Mouse (Mus musculus) adrenal gland, postnatal 10 days (tissue): ENCODE results near the gene Luc7l2. TPM values are rescaled to one million over a fixed set of nuclear protein-coding genes. Genes with fewer than 3 reads are reported as not detected.
"Not testable (repeated sequence)": the region's sequence is repeated elsewhere in the genome, so short reads cannot be mapped to it uniquely, and the experiment has no call there.

ENCODE experiments used
- DNase-seq: peaks from one replicate; pipeline ENCODE4 v3.0.0; 2021; ENCODE audit warnings: mixed read lengths
- long read RNA-seq, 2 experiments: library from polyadenylated mRNA; stranded (forward); transcript quantifications; one replicate each; pipeline ENCODE4 v2.0.0; 2021
- total RNA-seq, 2 experiments: library from RNA; stranded (reverse); gene quantifications; 2 replicates each; pipeline ENCODE4 v1.2.3; 2021

Luc7l2 gene
- 100 to 1,000 TPM; 116 to 184 TPM for total RNA-seq
- long read RNA-seq, experiment 1, full-length matches to known transcripts, result 18 of 48 reads
- long read RNA-seq, experiment 1, partial matches to known transcripts, result 13 of 48 reads
- long read RNA-seq, experiment 1, other reads (novel, unspliced or antisense), result 17 of 48 reads
- long read RNA-seq, experiment 2, full-length matches to known transcripts, result 13 of 31 reads
- long read RNA-seq, experiment 2, partial matches to known transcripts, result 9 of 31 reads
- long read RNA-seq, experiment 2, other reads (novel, unspliced or antisense), result 9 of 31 reads

DNA sequence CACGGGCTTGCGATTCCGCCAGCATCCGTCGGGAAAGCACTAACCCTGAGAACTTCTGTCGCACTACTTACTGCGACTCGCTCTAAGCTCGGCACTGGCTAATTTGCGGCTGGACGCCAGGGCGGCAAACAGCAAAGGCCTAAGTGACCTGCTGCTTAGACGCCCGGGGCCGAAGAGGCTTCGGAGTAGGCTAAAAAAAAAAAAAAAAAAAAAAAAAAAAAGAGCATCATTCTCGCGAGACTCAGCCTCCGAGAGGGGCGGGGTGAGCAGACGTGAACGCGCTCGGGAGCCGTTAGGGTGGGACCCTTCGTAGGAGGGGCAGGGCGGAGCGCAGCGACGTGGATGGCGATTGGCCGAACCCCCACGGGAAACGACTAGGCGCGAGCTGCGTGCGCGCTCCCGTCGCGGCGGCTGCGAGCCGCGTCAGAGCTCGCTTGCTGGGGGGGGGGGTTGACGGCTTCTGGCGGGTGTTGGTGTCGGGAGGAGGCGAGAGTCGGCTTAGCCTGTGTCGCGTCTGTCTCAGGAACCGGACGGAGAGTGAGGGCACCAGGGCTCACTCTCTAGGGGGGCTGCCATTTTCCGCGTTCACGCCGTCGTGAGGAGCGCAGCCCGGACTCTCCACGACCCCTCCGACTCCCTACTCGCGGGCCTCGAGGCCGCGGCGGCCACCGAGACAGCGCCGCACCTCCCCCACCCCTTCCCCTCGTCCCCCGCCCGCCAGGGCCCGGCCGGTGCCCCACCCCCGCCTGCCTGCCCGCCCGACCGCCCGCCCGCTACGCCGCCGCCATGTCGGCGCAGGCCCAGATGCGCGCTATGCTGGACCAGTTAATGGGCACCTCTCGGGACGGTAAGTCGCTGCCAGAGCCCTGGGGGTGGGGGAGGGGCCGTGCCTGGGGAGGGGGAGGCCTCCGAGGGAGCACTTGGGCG lies at the start of gene Luc7l2:
TSS of gene Luc7l2 (plus strand) at position 273 of the 927 bp plus-strand sequence.
- peak; percentile 96 for DNase-seq

DNA sequence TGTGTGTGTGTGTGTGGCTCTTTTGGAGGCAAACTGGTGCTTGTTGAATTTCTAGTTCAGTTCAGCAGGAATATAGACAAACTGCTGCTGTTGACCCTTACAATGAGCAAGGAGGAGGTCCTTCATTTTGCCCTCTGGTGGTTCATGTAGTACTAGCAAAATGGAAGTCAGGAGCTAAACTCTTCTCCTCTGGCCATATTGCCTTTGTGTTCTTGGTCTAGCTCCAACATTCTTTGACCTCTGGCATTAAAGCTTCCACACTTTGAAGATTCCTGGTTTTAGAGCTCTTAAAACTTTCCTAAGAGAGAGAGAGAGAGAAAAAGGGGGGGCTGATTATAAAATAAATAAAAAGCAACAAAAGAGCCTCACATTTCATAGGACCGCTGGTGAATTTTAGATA lies 39.0 kb upstream of the Luc7l2 start:
- no peak for DNase-seq

DNA sequence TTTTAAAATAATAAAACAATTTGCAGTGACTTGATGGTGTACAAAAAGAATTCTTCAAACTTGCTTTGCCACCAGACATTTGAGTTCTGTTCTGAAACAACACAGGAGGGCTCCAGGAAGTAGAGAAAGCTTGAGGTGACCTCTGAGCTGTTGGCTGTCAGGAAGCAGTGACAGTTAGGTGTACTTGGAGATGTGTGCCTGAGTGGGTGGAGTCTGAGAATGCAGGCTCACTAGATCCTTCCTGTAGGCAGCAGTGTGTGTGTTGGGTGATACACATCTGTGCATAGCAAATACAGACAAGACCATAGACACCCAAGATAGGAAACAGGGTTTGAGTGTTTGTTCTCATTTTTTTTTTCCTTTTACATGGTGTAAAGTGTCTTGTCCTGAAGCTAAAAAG lies 38.3 kb upstream of the Luc7l2 start:
- no peak for DNase-seq

DNA sequence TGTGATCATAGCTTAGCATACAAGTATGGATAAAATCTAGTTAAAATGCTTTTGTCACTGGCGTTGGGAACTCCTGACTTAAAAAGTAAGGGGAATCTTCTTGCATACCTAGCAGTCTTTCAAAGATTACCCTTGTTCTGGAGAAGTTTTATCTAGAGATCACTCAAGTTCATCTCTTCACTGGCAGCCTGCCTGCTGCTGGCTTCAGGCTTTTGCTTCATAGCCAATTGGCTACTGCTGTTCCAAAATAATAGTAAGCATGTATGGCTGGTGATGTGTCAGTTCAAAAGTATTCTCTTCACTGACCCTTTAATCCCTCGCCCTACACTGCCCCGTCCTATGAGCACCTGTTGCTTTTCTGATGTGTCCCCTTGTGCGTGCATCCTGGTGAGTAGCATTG lies 35.9 kb upstream of the Luc7l2 start:
- DNase-seq, result peak; percentile 43

DNA sequence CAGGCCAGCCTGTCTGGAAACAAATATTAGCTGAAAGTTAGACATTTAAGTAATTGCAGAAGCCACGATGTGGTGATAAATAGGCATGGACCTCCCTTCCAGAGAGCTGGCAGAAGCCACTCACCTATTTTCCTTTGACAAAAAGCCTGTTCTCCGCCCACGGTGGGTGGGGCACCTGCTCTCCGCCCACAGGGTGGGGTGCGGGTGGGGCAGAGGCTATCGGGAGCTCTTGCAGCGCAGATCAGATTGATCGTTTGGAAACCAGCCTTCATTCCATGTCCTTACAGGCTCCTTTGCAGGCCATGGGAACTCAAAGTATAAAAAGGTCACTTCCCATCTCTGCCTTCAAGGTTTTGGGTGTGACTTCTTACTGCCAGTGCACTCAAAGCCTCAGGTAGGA lies 27.3 kb upstream of the Luc7l2 start:
- peak; percentile 30 for DNase-seq

DNA sequence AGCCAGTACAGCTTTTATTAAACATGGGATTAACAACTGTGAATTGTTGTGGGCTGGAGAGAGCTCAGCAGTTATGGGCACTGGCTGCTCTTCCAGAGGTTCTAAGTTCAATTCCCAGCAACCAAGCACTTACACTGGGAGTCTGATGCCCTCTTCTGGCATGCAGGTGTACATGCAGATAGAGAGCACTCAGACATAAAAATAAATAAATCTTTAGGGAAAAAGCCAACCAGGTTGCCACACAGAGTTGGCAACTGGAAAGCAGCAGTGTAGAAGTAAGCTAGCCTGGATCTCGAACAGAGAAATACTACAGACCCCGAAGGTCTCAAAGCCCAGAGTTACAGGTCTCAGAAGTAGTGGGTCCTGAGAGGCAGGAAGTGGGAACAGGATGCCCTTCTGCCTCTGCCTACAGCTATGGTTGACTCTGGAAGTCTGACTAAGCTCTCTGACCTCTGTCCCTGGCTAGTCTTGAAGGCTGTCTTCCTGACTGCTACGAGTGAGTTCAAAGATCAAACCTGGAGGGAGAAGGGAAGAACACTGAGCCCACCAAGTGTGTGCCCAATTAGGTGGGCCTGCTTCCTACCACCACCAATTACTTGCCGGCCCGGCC lies 19.8 kb upstream of the Luc7l2 start:
- peak; percentile 36 for DNase-seq

DNA sequence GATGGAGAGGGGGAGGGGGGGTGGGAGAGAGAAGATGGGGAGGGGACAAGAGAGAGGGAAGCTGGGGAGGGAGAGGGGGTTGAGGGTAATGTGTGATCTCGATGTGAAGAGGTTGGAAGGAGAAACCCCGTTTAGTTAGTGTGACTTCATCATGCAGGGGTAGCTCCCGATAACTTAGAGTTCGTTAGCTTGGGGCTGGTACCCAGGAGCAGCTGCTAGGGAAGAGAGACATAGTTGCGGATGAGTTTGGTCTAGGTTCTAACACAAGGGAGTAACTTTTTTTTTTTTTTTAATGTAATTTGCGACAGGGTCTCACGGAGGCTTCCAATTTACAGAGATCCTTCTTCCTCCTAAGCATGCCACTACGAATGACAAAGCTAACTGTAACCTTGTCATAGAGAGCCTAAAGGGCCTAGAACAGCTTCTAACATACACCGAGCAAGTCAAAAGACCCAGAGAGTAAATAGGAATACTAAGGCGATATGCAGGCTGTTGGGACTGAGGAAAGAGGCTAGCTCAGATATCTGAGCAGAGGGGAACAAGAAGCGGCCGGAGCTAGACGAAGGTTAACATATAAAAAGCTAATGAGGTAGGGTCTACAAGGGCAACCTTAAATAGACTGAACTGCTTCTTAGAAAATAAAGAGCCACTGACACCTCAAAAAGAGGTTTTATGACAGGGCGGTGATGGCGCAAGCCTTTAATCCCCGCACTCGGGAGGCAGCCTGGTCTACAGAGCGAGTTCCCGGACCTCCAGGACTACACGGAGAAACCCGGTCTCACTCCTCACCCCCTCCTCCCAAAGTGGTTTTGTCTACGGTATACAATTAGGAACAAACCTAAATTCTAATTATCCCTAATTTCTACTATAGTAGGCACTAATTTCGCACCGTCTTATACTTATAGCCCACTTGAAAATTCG lies 18.4 kb upstream of the Luc7l2 start:
- DNase-seq, result peak; percentile 62

DNA sequence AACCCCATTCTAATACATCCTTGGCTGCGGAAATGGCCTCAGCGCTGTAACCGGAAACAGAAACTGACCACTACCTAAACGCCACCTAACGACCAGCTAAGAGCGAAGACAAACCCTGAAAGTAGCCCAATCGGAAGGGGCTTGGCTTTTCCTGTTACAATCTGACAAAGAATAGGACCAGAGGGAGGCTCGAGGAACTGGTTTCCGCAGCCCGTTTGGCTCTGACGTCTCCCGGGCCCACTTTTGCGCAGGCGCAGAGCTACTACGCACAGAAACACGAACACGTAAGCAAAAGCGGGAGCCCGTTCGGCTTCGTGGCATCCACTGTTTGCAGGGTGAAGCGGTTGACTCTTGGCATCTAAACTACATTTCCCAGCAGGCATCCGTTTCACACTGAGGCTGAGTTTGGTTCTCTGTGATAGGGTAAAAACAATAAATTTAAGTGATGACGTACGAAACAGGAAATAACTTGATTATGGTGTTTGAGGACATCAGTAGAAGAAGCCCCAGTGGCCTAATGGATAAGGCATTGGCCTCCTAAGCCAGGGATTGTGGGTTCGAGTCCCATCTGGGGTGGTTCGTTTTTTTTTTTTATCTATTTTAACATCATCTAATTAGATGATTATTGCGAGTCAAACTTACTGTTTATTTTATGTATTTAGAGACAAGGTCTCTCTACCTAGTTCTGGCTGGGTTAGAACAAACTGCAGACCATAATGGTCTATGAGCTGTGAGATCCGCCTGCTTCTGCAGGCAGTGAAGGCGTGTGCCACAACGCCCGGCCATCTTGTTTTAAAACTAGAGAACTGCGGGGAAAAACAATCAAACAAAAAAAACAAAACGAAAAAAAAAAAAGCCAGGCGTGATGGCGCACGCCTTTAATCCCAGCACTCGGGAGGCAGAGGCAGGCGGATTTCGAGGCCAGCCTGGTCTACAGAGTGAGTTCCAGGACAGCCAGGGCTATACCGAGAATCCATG lies 17.4 kb upstream of the Luc7l2 start, which contains the start of gene Fmc1:
TSS of gene Fmc1 (plus strand) at position 75 of the 978 bp plus-strand sequence.
- DNase-seq, result peak; percentile 95

DNA sequence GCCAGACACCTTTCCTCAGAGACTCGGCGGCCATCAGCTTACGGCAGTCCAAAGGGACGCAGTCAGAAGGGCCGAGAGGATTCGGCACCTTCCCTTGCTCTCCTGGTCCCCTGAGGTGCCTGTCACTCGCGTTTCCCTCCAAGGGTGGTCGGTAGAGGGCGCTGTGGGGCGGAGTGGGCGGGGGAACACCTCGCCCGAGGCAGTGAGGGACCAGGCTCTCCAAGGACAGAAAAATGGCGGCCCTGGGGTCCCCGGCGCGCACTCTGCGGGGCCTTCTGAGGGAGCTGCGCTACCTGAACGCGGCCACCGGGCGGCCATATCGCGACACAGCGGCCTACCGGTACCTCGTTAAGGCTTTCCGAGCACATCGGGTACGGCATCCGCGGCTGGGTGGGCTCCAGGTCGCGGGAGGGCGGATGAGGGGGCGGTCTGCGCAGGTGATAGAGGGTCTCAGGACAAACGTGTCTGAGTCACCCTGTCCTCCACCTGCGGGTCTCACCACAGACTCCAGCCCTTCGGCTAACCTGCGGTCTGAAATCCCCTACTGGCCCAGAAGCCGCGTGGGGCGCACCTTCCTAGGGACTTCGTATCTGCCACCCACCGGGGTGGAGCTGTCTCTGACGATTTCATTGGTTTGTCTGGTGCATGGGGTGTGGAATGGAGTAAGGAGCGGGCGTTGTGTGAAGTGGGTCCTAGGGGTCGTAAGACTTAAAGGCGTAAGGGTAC lies 16.3 kb upstream of the Luc7l2 start:
- DNase-seq, result peak; percentile 100

DNA sequence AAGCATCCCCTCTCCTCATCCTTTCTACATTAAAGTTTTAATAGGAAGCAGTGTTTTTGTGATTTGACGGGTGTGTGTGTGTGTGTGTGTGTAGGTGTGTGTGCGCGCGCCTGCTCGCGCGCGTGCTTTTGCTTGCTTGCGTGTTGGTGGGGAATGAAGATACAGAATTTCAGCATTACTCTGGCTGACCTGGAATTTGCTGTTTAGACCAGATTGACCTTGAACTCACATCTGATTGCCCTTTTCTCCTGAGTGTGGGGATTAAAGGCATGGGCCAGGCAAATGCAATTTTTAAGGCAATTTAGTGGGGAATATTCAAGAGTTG lies 15.8 kb upstream of the Luc7l2 start:
- no peak for DNase-seq

DNA sequence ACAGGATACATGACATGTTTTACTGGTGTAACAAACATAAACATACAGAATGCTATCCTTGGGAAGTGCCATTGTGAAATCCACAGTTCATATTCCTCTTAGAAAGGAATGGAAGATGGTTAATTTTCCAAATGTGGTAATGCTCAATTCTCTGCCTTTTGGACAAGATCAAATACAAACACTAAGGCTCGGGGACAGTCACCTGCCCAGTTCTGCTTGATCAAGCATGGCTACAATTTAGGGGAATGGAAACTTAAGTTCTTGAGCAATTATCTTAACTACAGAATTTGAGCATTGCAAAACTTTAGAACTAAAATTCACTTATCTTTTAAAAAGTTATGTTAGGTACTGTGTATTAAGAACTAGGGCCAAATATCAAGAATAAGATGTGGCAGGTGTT lies 15.3 kb upstream of the Luc7l2 start:
- DNase-seq, result no peak

DNA sequence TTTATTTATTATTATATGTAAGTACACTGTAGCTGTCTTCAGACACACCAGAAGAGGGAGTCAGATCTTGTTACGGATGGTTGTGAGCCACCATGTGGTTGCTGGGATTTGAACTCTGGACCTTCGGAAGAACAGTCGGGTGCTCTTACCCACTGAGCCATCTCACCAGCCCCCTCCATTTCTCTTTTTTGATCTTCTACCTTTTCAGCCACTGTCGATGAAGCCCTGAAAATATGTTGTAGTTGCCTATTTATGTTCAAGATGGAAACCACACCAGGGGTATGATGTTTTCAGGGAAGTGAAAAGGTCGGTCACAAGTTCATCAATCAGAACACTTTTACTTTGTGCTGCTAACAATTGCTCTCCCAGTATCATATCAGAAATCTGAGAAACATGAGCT lies 7.0 kb upstream of the Luc7l2 start:
- not testable (repeated sequence) for DNase-seq

DNA sequence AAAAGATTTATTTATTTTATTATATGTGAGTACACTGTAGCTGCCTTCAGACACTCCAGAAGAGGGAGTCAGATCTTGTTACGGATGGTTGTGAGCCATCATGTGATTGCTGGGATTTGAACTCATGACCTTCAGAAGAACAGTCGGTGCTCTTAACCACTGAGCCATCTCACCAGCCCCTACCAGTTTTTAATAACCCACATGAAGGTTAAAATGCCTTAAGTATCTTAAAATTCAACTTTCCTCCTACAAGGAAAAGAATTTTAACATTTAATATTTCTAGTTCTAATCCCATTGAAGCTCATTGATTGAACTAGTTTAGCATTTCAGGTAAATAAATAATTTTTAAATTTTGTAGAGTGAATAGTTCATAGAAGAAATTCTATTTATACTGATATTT lies 4.1 kb upstream of the Luc7l2 start:
- not testable (repeated sequence) for DNase-seq

DNA sequence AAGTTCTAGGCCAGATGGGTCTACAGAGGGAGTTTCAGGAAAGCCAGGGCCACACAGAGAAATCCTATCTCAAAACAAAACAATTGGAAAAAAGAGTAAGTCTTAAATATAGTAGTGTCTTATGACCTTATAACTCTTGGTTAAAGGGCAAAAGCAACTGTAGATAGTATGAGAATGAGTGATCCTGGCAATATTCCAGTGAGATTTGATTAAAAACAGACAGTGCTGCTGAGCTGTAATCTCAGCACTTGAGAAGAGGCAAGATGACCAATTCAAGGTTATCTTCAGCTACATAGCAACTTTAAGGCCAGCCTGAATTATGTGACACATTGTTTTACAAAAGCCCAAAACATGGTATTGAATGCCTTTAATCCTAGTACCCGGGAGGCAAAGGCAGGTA lies 3.4 kb upstream of the Luc7l2 start:
- no peak for DNase-seq

DNA sequence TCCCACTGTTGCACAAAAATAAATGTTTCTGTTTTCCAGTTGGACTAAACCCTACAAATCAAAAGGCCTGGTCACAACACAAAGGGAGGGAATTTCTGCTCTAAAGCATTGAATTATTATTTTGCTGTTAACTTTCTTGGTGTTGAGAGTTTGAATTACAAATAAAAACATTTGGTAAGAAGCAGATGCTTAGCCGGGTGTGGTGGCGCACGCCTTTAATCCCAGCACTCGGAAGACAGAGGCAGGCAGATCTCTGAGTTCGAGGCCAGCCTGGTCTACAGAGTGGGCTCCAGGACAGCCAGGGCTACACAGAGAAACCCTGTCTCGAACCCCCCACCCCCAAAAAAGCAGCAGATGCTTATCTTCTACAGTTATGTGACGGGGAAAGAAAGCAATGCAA lies 2.5 kb upstream of the Luc7l2 start:
- DNase-seq, result not testable (repeated sequence)

DNA sequence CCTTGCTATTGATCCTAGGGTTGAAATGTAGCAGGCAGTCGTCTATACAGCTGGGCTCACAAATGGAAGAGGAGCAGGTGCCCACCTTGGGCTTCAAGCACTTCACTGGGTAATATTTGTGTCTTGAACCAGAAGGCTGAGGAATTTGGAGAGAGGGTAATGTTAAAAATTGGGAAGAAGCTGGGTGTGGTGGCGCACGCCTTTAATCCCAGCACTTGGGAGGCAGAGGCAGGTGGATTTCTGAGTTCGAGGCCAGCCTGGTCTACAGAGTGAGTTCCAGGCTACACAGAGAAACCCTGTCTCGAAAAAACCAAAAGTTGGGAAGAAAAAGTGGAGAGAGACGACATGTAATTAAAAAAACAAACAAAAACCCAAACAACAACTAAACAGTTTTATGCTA lies 1.3 kb upstream of the Luc7l2 start:
- DNase-seq, result not testable (repeated sequence)

DNA sequence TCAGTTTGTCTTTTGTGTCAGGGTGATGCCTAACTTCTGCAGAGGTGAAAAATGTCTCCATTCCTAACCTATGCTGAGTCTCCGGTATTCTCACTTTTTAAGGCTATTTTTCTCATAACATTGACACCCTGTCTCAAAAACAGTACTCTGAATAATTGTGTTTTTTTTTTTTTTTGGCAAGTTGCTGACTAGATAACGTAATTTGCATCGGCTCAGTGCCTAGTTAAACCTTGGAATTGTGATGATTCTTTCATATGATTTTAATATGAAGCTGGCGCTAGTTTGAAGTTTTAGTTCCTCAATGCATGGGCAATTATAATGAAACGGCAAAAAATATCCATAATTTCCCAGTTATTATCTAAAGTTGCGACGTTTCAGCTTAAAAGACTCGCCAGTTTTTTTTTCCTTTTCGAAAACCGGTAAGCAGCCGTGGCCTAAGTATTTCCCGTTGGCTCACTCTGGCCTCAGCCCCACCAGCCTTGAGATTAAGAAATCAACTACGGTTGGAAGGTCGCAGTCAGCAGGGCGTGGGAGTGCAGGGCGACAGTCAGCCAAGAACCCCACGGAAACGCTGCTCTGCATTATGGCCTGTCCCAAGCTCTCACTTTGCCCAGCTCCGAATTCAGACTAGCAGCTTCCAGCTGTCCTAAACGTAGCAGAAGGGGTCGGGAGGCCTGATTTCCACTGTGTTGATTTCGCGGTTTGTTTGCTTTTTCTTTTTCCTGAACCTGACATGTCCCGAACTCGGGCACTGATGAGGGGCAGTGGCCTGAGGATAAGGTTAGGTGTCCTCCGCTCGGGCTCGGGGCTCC lies 678 bp upstream of the Luc7l2 start:
- peak; percentile 82 for DNase-seq

DNA sequence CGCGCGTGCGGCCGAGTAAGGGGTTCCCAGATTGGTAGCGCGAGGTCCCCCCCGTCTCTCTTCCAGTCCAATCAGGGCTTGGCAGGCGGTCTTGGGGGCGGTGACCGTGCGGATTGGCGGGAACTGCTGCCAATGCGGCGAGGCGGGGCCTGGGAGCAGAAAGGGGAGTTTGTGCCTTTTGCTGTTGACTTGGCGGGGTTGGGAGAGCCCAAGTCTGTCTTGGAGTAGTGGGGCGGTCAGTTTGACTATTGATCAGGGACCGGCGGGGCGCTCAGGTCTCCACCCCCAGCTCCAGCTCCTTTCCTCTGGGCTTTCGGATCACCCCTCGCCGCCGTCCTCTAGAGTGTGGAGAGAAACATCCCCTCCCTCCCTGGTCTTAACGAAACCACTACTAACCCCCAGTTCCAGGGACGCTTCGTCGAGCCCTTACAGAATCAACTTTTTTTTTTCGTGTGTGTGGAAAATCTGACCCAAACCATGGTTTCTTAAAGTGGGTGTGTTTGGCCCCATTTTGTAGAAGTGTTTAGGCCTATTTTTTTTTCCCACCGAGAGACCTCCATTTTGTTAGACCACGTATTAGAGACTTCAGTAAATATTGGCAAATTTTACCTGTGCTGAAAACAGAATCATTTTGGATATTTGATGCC lies 978 bp downstream of the Luc7l2 start:
- peak; percentile 99 for DNase-seq

DNA sequence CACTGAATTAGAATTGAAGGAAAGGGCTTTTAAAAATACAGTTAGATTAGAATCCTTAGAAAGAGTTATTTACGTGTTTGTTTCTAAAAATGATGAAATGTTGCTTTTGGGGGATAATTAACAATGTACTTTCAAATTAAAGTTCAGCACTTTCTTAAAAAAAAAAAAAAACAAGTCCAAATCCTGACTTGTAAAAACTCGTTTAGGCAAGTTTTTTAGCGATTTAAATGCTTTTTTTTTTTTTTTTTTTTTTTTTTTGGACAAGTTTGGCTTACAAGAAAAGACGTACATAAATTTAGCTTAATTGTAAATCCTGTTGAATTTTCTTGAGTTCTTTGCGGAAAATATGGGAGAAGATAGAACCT lies 1.5 kb downstream of the Luc7l2 start:
- DNase-seq, result no peak
